Mouse (Mus musculus): ENCODE measurements around the gene Klre1. TPM values are rescaled to one million over a fixed set of nuclear protein-coding genes. Genes with fewer than 3 reads are reported as not detected.

The Klre1 gene
- polyA plus RNA-seq, 1 experiment from 2014 or later: 0.13 TPM

Other genes with a start within 250 kb of the Klre1 start
- not detected in 2 replicates for gene 4922502D21Rik, start 246.1 kb upstream of the Klre1 start, polyA plus RNA-seq (2015; fragmentation: Nextera tagmentation; extraction: Ambion mirVana)
- gene Clec12a, start 235.2 kb upstream of the Klre1 start, polyA plus RNA-seq (2015; fragmentation: Nextera tagmentation; extraction: Ambion mirVana): 13.1 and 13.7 TPM in 2 replicates
- not detected in 2 replicates for gene Clec12b, start 192.0 kb upstream of the Klre1 start, polyA plus RNA-seq (2015; fragmentation: Nextera tagmentation; extraction: Ambion mirVana)
- gene Clec1b, start 180.6 kb upstream of the Klre1 start, polyA plus RNA-seq (2015; fragmentation: Nextera tagmentation; extraction: Ambion mirVana): 26.1 and 26.7 TPM in 2 replicates
- 0.30 and 0.33 TPM in 2 replicates for gene Clec9a, start 169.0 kb upstream of the Klre1 start, polyA plus RNA-seq (2015; fragmentation: Nextera tagmentation; extraction: Ambion mirVana)
- gene Clec1a, start 125.9 kb upstream of the Klre1 start, polyA plus RNA-seq (2015; fragmentation: Nextera tagmentation; extraction: Ambion mirVana): 0.21 and 0.36 TPM in 2 replicates
- 1.2 and 1.3 TPM in 2 replicates for gene Olr1, start 70.7 kb upstream of the Klre1 start, polyA plus RNA-seq (2015; fragmentation: Nextera tagmentation; extraction: Ambion mirVana)
- 0.04 TPM in 1 of 2 replicates, not detected in the other for gene Tmem52b, start 65.3 kb upstream of the Klre1 start, polyA plus RNA-seq (2015; fragmentation: Nextera tagmentation; extraction: Ambion mirVana)
- gene Gabarapl1, start 44.7 kb upstream of the Klre1 start, polyA plus RNA-seq (2015; fragmentation: Nextera tagmentation; extraction: Ambion mirVana): 28.4 and 28.6 TPM in 2 replicates
- 0.68 and 1.0 TPM in 2 replicates for gene Klrd1, start 13.9 kb downstream of the Klre1 start, polyA plus RNA-seq (2015; fragmentation: Nextera tagmentation; extraction: Ambion mirVana)
- 0.68 and 0.77 TPM in 2 replicates for gene Klrk1, start 46.0 kb downstream of the Klre1 start, polyA plus RNA-seq (2015; fragmentation: Nextera tagmentation; extraction: Ambion mirVana)
- gene Klrc3, start 65.4 kb downstream of the Klre1 start, polyA plus RNA-seq (2015; fragmentation: Nextera tagmentation; extraction: Ambion mirVana): not detected in 2 replicates
- gene Klrc2, start 82.8 kb downstream of the Klre1 start, polyA plus RNA-seq (2015; fragmentation: Nextera tagmentation; extraction: Ambion mirVana): 0.05 TPM in 1 of 2 replicates, not detected in the other
- gene Klrc1, start 101.1 kb downstream of the Klre1 start, polyA plus RNA-seq (2015; fragmentation: Nextera tagmentation; extraction: Ambion mirVana): 0.39 and 0.45 TPM in 2 replicates
- 0.17 TPM in 1 of 2 replicates, not detected in the other for gene Klri1, start 139.2 kb downstream of the Klre1 start, polyA plus RNA-seq (2015; fragmentation: Nextera tagmentation; extraction: Ambion mirVana)
- gene Klri2, start 162.6 kb downstream of the Klre1 start, polyA plus RNA-seq (2015; fragmentation: Nextera tagmentation; extraction: Ambion mirVana): 0.02 and 0.07 TPM in 2 replicates
- gene Gm156, start 206.4 kb downstream of the Klre1 start, polyA plus RNA-seq (2015; fragmentation: Nextera tagmentation; extraction: Ambion mirVana): not detected in 2 replicates